Mouse (Mus musculus): ENCODE measurements at regions not wholly inside any gene's neighbourhood (a gene's known extent, or its start where the extent isn't known, plus 50 kb on each side); places are given as distances from the start of the nearest gene placed in this dataset.
A peak's percentile ranks its signal among the peaks of the same experiment; 100 is the strongest.

GRCm38 (mm10) chr3:41408821-41409737 is 146.5 kb upstream of the Jade1 start:
- peak; percentile 34 for DNase-seq

DNA sequence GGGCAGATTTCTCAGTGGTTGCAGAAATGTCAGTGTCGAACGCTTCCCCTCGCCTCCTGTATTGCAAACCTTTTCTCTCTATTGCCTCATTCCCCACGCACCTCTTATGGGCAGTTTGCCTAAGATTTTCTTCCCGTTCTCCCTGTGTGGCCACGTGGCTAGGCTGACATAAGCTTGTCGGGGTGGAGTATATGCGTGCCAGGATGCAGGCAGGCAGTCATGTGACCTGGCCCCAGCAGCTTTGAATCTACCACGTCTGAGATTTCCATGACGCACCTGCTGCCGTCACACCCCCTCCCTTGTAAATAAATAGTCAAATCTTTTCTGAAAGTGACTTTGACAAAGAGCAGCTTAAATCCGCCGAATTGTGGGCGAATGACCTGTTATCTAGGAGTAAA is 147.1 kb upstream of the Jade1 start:
- DNase-seq, result peak; percentile 77

- DNase-seq, result no peak
These were observed 147.5 kb upstream of the Jade1 start for GRCm38 (mm10) chr3:41407988-41408387.

DNA sequence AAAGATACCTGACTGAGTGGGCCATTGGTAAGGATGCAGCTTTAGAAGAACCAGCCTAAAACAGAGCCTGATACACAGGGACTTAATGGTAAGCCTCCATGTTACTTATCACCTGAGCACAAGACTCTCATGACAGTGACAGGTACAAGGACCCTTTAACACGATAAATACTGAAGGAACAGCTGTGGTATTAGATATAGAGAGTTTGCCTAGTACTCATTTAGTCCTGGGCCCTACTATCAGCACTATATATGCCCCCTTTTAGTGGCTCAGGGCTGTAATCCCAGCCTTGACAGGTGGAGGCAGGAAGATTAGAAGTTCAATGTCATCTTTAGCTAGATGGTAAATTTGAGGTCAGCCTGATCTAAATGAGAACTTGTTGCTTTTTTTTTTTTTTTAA is 148.0 kb upstream of the Jade1 start:
- no peak for DNase-seq

DNA sequence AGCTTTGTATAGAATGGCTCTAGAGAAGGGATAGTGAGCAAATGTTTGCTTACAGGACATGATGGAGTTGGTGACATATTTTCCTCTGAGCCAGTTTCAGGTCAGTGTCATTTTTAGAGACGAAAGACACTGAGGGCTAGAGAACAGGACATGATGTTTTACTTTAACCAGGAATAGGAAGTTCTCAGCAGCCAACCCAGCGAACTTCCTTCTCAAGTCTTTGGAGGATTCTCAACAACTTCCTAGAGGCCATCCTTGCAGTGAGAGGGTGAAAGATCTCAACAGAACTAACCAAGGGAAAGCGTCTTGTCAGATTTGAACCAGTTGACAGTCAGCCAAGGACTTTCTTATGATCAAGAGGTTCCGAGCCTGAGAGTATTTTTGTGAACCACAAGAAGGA is 153.7 kb upstream of the Jade1 start:
- no peak for DNase-seq

- DNase-seq, result peak; percentile 25
These were observed 165.7 kb upstream of the Jade1 start for GRCm38 (mm10) chr3:41389868-41390267.

DNA sequence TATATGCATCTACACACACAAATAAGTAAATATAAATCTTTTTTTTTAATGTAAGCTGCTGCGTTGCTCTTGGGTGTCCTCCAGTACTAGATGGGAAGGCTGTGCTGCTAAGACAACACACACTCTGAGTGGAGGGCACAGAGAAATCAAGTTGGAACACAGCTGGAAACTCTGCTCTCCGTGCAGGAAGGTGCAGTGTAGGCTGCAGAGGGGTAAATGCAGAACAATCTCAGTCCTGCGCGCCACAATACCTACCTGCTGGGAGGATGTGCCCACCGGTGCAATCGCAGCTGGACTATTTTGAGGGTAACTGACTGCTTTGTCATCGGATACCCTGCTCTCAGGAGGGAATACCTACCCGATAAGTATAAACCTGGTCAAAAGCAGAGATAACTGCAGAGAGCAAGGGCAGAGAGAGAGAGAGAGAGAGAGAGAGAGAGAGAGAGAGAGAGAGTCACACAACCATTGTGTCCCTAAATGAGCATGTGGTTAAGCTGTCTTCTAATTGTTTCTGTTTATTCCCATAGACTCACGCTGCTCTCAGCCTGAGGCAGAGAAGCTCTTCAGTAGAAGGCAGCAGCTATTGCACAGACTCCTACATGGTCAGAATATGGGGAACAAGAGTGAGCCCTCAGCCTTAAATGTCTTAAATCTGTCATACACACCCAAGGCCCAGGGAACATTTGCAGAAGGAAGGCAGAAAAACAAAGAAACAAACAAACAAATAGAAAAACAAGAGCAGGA is 167.9 kb upstream of the Jade1 start:
- DNase-seq, result no peak

- DNase-seq, result no peak
These were observed 169.2 kb upstream of the Jade1 start for GRCm38 (mm10) chr3:41386299-41386698.

DNA sequence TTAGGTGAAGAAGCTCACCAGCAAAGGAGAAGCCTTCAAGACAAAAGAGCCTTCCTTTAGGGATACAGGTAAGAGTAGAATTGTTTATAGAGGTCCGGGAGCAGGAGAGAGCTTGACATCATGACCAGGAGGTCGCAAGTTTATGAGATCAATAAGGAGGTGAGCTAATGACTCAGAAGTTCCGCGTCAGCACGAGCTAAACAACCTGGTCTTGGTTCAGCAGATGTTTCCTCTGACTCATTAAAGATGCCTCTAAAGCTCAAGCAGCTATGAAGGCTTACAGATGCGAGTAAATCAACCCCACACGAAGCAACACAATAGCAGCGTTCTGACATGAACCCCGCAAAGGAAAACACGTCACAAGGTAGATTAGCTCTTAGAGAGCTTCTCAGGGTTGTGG is 171.1 kb upstream of the Jade1 start:
- DNase-seq, result peak; percentile 47

GRCm38 (mm10) chr3:41378576-41378975 is 177.0 kb upstream of the Jade1 start:
- no peak for DNase-seq

DNA sequence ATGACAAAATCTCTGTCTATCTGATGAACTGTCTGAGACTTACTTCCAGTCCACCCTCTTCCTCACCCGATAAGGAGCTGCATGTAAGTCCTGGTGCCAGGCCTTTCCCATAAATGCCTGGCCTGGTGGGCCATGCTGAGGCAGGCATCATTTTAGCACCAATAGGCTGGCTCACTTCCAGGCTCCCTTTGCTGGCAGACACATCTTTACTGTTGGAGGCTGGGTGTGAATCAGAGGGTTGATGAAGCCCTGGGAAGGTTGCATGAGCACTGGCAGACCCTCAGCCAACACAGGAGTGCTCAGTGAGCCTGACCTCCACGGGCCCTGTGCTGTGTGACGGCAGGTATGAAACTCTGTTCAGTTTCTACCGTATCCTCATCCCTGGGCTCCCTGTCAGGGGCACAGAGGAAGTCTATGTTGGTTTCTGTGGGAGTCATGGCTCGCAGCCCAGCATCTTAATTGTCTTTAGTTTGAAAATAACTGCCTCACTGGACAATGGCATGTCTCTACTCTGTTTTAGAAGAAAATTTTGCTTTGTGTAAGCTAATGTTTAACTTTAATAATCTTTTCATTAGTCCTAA is 177.6 kb upstream of the Jade1 start:
- DNase-seq, result peak; percentile 28

DNA sequence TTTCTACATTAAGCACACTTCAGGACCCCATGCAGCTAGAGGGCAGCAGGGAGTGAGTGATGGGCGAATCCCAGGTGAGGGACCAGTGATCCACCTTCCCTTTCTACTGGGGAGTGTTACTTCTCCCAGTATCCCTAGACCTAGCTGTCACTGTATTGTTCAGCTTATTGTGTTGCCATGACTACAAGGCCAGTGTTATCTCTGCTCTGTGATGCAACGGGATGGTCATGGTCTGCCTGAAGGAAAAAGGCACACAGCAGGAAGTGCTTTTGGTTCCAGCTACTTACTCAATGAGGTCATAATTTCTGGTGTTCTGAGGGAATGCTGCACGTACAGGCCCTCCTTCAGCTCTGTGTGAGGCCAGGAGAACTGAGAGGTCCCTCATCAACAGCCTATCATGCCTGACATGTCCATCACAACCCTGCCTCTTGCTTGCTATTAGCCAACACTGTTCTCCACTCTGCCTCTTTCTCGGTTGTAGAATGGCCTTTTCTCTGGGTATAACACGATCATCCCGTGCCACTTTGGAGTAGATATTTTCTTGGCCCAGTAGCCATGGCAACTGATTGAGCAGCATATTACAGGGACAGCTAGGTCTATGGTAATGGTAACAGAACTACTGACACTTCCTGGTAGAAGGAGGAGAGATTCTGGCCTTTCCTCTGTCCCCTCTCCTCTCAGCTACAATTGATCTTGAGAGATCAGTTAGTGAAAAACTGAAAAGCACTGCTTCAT is 178.5 kb upstream of the Jade1 start:
- DNase-seq, result no peak

DNA sequence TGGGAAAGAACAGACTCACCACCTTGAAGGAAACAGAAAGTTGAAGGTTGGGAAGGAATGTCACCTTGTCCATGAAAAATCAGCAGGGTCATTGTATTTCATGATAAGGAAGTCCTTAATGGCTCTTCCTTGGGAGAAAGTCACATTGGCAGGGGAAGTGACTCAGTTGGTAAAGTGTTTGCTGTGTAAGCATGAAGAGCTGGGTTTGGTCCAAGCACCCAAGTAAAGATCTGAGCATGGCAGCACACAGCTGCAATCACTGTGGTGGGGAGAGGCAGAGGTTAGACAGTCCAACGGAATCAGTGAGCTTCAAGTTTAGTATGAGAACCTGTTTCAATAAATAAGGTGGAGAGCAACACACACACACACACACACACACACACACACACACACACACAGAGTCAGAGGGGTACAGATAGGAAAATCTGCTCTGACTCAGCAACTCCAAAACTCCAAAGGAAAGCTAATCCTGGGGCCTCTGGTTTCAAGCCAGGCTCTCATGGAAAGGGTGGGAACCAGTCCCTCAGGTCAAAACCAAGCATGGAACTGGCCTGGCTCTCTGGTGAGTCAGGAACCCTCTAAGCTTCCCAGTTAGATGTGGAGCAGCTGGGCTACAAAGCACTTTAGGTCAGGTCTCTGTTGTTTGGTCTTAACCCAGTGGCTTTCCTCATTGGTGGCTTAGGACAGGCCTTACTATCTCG is 180.2 kb upstream of the Jade1 start:
- no peak for DNase-seq

GRCm38 (mm10) chr3:41373198-41373597 is 182.3 kb upstream of the Jade1 start:
- DNase-seq, result no peak

- no peak for DNase-seq
These were observed 187.0 kb upstream of the Jade1 start for GRCm38 (mm10) chr3:41368351-41369101.

- DNase-seq, result no peak
These were observed 188.8 kb upstream of the Jade1 start for GRCm38 (mm10) chr3:41366764-41367163.

DNA sequence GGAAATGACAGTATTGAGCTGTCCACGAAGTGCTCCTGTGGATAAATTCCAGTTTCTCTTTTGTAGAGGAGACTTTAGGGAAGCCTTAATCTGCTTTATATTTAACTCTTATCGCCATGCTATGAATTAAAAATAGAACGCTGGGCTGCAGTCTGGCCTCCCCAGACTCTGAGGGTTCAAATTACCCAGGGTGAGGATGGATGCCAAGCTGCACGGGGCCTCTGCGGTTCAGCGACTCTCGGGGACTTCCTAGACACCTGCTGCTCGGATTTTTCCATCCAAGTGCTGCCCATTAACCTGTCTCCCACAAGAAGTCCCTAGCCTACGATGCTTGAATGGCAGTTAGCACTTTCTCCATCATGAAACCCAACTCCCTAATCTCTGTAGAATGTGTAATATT is 189.3 kb upstream of the Jade1 start:
- peak; percentile 28 for DNase-seq

- no peak for DNase-seq
These were observed 190.2 kb upstream of the Jade1 start for GRCm38 (mm10) chr3:41365145-41365830.

DNA sequence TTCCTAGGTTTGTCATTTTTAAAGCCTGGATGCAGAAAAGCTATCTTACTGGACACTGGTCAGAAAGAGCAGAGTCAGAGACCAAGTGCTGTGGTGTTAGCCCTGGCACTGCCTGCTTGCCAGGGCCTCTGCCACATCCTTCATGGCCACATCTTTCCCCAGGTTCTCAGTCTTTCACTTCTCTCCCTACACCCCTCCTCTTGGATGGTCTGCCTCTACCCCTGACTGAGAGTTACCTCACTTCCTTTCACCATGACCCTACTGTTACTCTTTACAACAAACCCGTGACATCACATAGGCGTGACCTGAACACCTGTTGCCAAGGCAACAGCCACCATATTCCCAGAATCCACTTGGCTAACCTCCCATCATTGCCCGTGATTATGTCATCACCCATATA is 191.6 kb upstream of the Jade1 start:
- DNase-seq, result no peak

- peak; percentile 69 for DNase-seq
These were observed 195.3 kb upstream of the Jade1 start for GRCm38 (mm10) chr3:41360231-41360630.

GRCm38 (mm10) chr3:41359458-41359857 is 196.1 kb upstream of the Jade1 start:
- DNase-seq, result no peak
